Mouse (Mus musculus) megakaryocyte-erythroid progenitor cell, adult 5-6 weeks (primary cell): Measurements from ENCODE around the gene Tmem245. TPM values are rescaled to one million over a fixed set of nuclear protein-coding genes. Genes with fewer than 3 reads are reported as not detected.

Experiments
- ATAC-seq: replicated peaks from 2 replicates; pipeline ENCODE4 v1.8.0; 2016; ENCODE audit warnings: mild to moderate bottlenecking, inconsistent platforms; ENCODE audit not compliant: severe bottlenecking, poor library complexity, low FRiP score, low TSS enrichment
- total RNA-seq, 2 experiments: library from RNA; stranded (forward) in 1 of 2; stranded (reverse) in 1 of 2; fragments of 200-1000, 215-1000 nt in 1 of 2; fragments of >200 nt in 1 of 2; fragmentation: Nextera tagmentation in 1 of 2; gene quantifications; 2 replicates each; pipeline ENCODE4 v1.2.3; 2014 to 2017

Gene Tmem245
- total RNA-seq, 2 experiments from 2014 or later, result 4.7 to 11.8 TPM

DNA sequence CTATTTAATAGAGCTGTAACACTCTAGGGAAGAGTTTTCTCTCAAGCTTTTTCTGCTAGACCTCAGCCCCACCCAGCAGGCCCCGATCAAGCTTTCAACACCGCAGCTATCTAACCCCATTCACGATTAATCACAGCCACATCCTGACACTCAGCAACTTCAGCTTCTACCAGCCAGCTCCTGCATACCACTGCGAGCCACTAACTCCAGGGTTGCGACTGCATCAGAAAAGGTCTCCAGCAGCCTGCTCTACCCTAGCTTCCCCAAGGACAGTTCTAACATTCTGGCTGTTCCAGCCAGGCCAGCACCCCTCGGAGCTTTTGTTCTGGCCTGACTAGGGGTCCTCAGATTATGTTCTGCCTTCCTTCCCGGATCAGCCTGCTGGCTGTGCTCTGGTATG lies 15.1 kb downstream of the Tmem245 start:
- ATAC-seq, result no peak

- no peak for ATAC-seq
Measured at GRCm38 (mm10) chr4:56930312-56930711, 16.9 kb downstream of the Tmem245 start.

DNA sequence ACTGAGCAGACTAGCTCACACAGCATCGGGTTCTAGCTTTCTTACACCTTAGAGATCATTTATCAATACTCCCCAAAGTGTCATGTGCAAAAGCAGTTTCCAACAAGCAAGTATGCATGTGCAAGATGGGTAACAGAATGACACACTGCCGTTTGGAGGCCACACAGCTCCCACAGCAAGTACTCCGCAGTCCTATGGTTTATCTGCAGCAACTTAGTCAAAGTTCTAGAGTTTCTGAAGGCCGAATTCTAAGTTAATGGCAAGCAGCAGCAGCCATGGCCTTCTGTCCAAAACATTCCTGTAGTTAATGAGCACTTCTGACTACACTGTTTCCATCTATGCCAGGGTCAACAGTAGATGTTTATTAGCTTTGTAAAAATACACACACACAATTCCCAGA lies 20.3 kb downstream of the Tmem245 start:
- no peak for ATAC-seq

DNA sequence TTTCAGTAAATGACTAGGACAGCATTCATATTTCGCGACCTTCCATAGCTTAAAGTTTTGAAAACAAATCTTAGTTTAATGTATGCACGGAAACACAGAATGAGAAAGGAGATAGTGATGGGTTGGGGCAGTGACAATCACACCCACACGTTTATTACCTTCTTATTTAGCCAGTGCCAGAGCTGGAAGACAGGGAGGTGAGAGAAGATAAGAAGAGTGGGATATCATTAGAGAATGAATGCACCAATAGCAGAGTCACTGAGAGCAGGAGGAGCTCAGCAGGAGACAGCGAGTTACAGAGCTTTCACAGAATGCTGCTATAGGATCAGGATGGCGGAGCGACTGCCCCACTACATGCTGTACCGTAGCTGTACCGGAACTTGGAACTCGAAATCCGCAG lies 25.0 kb downstream of the Tmem245 start:
- peak; percentile 68 for ATAC-seq

DNA sequence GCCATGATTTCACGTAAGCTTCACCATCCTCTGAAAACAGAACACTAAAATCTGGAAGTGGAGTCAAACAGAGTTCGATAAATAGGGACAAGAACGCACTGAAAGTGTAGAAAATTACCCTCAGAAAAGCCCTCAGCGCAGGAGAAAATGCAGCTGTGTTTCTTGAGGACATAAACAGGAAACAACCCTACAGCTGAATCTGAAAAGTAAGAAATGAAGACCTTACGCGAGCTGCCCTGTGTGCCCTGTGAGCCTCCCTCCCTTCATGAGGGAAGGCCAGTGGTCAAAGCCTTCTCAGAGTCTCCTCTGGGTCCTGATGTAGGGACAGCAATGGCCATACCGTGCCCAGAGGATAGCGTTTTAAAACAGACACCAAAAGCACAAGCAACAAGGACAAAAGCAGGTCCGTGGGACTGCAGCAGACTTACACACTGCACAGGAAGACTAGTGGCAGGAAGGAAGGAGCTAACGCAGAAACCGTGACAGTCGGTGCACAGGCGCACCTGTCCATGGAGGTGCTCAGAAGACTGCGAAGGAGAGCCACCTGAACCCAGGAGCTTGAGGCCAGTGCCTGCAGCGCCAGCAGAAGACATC lies 31.4 kb downstream of the Tmem245 start:
- no peak for ATAC-seq

- no peak for ATAC-seq
Measured at GRCm38 (mm10) chr4:56914761-56915160, 32.5 kb downstream of the Tmem245 start.

DNA sequence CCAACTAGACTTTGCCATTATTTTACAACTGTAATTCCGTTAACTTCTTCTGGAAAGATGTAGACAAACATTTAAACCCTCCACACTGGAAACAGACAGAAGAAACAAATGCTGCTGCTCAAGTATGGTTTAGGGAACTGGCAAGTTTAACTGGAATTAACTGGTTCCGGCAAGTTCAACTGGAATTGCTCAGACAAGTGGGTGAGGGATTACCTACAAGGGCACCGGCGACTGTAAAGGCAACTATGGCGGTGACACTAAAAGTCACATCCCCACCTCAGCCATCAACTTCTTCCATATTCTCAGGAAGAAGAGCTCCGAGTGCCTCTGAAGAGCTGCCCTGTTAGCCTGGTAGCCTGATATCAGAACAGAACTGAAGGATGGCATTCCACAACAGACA lies 32.9 kb downstream of the Tmem245 start:
- no peak for ATAC-seq

- ATAC-seq, result no peak
Measured at GRCm38 (mm10) chr4:56912382-56913001, 34.7 kb downstream of the Tmem245 start.

GRCm38 (mm10) chr4:56909568-56909967 lies 37.7 kb downstream of the Tmem245 start:
- ATAC-seq, result no peak

GRCm38 (mm10) chr4:56907671-56908070 lies 39.6 kb downstream of the Tmem245 start:
- ATAC-seq, result no peak

GRCm38 (mm10) chr4:56906926-56907325 lies 40.3 kb downstream of the Tmem245 start:
- ATAC-seq, result no peak

DNA sequence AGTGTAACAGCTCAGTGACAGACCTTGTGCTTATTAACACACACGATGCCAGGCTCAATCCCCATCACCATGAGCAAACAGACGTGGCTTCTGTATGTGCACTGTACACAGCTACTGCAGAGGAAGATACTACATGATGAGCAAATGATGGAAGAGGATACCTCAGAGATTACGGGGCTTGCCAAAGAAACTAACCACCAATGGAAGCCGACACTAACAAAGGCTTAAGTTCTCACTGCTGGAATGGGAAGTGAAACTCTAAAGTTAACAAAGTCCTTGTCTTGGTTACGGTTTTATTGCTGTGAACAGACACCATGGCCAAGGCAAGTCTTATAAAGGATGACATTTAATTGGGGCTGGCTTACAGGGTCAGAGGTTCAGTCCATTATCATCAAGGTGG lies 41.7 kb downstream of the Tmem245 start:
- ATAC-seq, result no peak

- no peak for ATAC-seq
Measured at GRCm38 (mm10) chr4:56901671-56902070, 45.6 kb downstream of the Tmem245 start.

- ATAC-seq, result no peak
Measured at GRCm38 (mm10) chr4:56899216-56899615, 48.0 kb downstream of the Tmem245 start.

DNA sequence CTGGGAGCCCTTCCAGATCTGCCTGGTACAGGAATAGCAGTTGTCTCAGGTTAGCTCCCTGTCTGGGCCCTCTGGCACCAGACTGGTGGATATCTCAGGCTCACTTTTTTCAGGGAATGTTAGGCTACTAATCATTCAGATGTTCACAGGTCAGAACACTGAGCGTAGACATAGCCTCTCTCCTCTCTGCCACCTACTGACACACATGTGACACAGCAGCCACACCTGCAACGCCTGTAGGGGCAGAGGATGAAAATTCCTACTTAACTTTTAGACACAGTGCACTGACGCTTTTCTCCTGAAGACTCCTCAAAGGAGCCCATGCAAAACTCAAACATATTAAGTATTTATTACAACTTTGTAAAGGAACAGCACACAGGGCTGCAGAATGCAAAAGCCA lies 49.7 kb downstream of the Tmem245 start:
- ATAC-seq, result no peak

DNA sequence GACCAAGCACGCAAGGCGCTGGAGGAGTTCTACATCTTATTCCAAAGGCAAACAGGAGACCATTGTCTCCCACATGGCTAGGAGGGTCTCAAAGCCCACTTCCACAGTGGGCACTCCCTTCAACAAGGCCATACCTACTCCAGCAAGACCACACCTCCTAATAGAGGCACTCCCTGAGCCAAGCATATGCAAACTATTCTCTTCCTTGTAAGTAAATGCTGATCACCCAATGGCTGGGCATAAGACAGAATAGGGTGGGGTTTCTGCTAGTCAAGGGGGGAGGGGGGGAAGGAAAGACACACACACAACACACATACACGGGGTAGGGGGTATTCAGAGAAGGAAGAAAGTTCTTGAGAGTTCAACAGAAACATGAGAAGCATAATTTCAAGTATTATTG lies 53.0 kb downstream of the Tmem245 start:
- no peak for ATAC-seq

GRCm38 (mm10) chr4:56892501-56893115 lies 54.6 kb downstream of the Tmem245 start:
- ATAC-seq, result peak; percentile 65

- ATAC-seq, result no peak
Measured at GRCm38 (mm10) chr4:56888483-56888882, 58.8 kb downstream of the Tmem245 start.

- no peak for ATAC-seq
Measured at GRCm38 (mm10) chr4:56886286-56886979, 60.8 kb downstream of the Tmem245 start.

GRCm38 (mm10) chr4:56880036-56880703 lies 67.1 kb downstream of the Tmem245 start:
- ATAC-seq, result no peak
